Mouse (Mus musculus) spleen, adult 2 months (tissue): ENCODE measurements around the gene Gm37240.

ENCODE experiments used
- CTCF ChIP-seq: fragments of 200-500 bp; IDR thresholded peaks from 2 replicates; pipeline ENCODE4 v1.5.1; 2011; ENCODE audit warnings: mild to moderate bottlenecking, inconsistent platforms; ENCODE audit not compliant: insufficient read depth, insufficient read length, insufficient replicate concordance; ENCODE audit errors: extremely low read depth
- POLR2A ChIP-seq: fragments of 200-500 bp; IDR thresholded peaks from 2 replicates; pipeline ENCODE4 v1.6.1; 2011; ENCODE audit warnings: low read depth, low read length, inconsistent platforms

DNA sequence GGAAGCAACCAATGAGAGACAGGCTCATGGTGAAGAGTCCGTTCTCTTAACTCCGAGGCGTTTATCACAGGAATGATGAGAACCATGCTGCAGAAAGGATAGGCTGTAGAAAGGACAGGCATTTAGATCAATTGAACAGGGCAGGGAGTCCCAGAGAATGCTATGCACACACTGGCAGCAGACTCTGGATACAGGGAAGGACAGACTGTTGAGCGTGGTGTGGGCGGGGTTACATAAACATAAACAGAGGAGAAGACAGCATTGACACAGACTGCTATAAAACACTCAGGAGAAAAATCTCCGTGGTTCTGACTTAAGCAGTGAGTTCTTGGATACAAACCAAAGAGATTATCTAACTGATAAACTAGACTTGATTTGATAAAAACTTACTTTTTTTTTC lies 703.2 kb downstream of the Gm37240 start:
- TF ChIP-seq POLR2A (no peak), CTCF (no peak)
